Mouse (Mus musculus) stomach, embryonic 14.5 days (tissue): ENCODE results near the gene Prdx5. TPM values are rescaled to one million over a fixed set of nuclear protein-coding genes. Genes with fewer than 3 reads are reported as not detected.
"Not testable (repeated sequence)": the region's sequence is repeated elsewhere in the genome, so short reads cannot be mapped to it uniquely, and the experiment has no call there.

Experiments used
- ATAC-seq: fragments of 200-750 bp; cut with Nextera tagmentation; 2 replicates; pipeline ENCODE4 v1.8.0; 2017; ENCODE audit warnings: low read depth, moderate TSS enrichment; ENCODE audit not compliant: insufficient number of reproducible peaks, insufficient read depth, low FRiP score
- H3K27ac ChIP-seq: fragments of 300-500 bp; sonication (generic); 2 replicates; pipeline ENCODE4 v1.5.1; 2014; ENCODE audit warnings: mild to moderate bottlenecking, low read length, moderate library complexity, mixed read lengths
- H3K27me3 ChIP-seq: fragments of 300-500 bp; sonication (generic); 2 replicates; pipeline ENCODE4 v1.6.1; 2014; ENCODE audit warnings: low read length, control low read depth, mixed read lengths; ENCODE audit not compliant: control insufficient read depth, insufficient read depth
- H3K36me3 ChIP-seq: fragments of 300-500 bp; sonication (generic); 2 replicates; pipeline ENCODE4 v1.6.1; 2014; ENCODE audit warnings: mild to moderate bottlenecking, control low read depth, low read length, moderate library complexity, mixed read lengths; ENCODE audit not compliant: control insufficient read depth, insufficient read depth
- H3K4me1 ChIP-seq: fragments of 300-500 bp; sonication (generic); 2 replicates; pipeline ENCODE4 v1.6.1; 2014; ENCODE audit warnings: low read length, control low read depth, mixed read lengths; ENCODE audit not compliant: control insufficient read depth, insufficient read depth
- H3K4me2 ChIP-seq: fragments of 300-500 bp; sonication (generic); replicated peaks from 2 replicates; pipeline ENCODE4 v1.6.1; 2014; ENCODE audit warnings: low read depth, low read length, control low read depth
- H3K4me3 ChIP-seq: fragments of 300-500 bp; sonication (generic); 2 replicates; pipeline ENCODE4 v1.5.1; 2014; ENCODE audit warnings: low read depth, low read length, control low read depth
- H3K9ac ChIP-seq: fragments of 300-500 bp; sonication (generic); replicated peaks from 2 replicates; pipeline ENCODE4 v1.6.1; 2014; ENCODE audit warnings: low read depth, mild to moderate bottlenecking, control low read depth, low read length, moderate library complexity, mixed read lengths
- H3K9me3 ChIP-seq: fragments of 300-500 bp; sonication (generic); 2 replicates; pipeline ENCODE4 v1.6.1; 2016; ENCODE audit warnings: low read depth, low read length, control low read depth; ENCODE audit not compliant: control insufficient read depth
- WGBS: fragments of 180-500 bp; shearing (Covaris S2); extraction: QIAGEN DNeasy Blood & Tissue Kit; methylation state at CpG from one replicate; pipeline ENCODE4 v1.1.7; 2014; 5-methylcytosine and 5-hydroxymethylcytosine counted together
- polyA plus RNA-seq: library from polyadenylated mRNA; unstranded; fragments of >200 nt; fragmentation: Nextera tagmentation; extraction: Ambion mirVana; gene quantifications from 2 replicates; pipeline ENCODE4 v1.2.1, GENCODE M21; 2014

The Prdx5 gene
- polyA plus RNA-seq, 1 experiment from 2014 or later, result 172 TPM

- peak overlapping the region; percentile 88 for H3K4me2 ChIP-seq
- H3K27ac ChIP-seq, result no peak overlapping the region
- WGBS, result 79% methylated on average over 7 of the region's 7 CpGs
- H3K4me1 ChIP-seq, result peaks cover 20% of the 10 kb centered on the region; the same call in 1 of the 2 replicates
- H3K9me3 ChIP-seq, result no peaks in the 10 kb centered on the region
- H3K27me3 ChIP-seq, result no peaks in the 10 kb centered on the region
- ATAC-seq, result no peak
- peak overlapping the region; percentile 45 for H3K9ac ChIP-seq
- H3K4me3 ChIP-seq, result peak overlapping the region; percentile 57
- H3K36me3 ChIP-seq, result peaks cover 35% of the 10 kb centered on the region
Observed at GRCm38 (mm10) chr19:6907811-6908540, 1.9 kb downstream of the Prdx5 start.

- Histone ChIP-seq H3K9me3 (no peaks in the 10 kb centered on the region), H3K4me2 (no peak overlapping the region)
- WGBS, result 87% methylated on average over 8 of the region's 8 CpGs
Observed at GRCm38 (mm10) chr19:6907094-6907493, 2.8 kb downstream of the Prdx5 start.

GRCm38 (mm10) chr19:6906199-6906598, 3.7 kb downstream of the Prdx5 start:
- WGBS, result 87% methylated on average over 3 of the region's 3 CpGs
- no peak for ATAC-seq
- peaks cover 17% of the 10 kb centered on the region; the same call in 1 of the 2 replicates for H3K4me1 ChIP-seq
- no peak overlapping the region for H3K4me2 ChIP-seq
- no peak overlapping the region for H3K27ac ChIP-seq
- H3K36me3 ChIP-seq, result peaks cover 18% of the 10 kb centered on the region
- H3K9me3 ChIP-seq, result no peaks in the 10 kb centered on the region
- H3K9ac ChIP-seq, result no peak overlapping the region
- H3K4me3 ChIP-seq, result no peak overlapping the region
- H3K27me3 ChIP-seq, result no peaks in the 10 kb centered on the region

More at GRCm38 (mm10) chr19:6907094-6907493, 2.8 kb downstream of the Prdx5 start:
- Histone ChIP-seq H3K27me3 (no peaks in the 10 kb centered on the region), H3K36me3 (peaks cover 27% of the 10 kb centered on the region), H3K9ac (no peak overlapping the region), H3K4me1 (peaks cover 20% of the 10 kb centered on the region; the same call in 1 of the 2 replicates), H3K27ac (no peak overlapping the region), H3K4me3 (no peak overlapping the region)
- no peak for ATAC-seq

- Histone ChIP-seq H3K9me3 (no peaks in the 10 kb centered on the region), H3K27ac (no peak overlapping the region), H3K4me2 (no peak overlapping the region)
Observed at GRCm38 (mm10) chr19:6905498-6906159, 4.3 kb downstream of the Prdx5 start.

GRCm38 (mm10) chr19:6904846-6905245, 5.1 kb downstream of the Prdx5 start:
- Histone ChIP-seq H3K27ac (no peak overlapping the region), H3K4me1 (peaks cover 14% of the 10 kb centered on the region; the same call in 1 of the 2 replicates), H3K4me2 (no peak overlapping the region), H3K9me3 (peaks cover 3% of the 10 kb centered on the region; the same call in 1 of the 2 replicates), H3K4me3 (no peak overlapping the region), H3K36me3 (peaks cover 17% of the 10 kb centered on the region), H3K9ac (no peak overlapping the region), H3K27me3 (no peaks in the 10 kb centered on the region)
- ATAC-seq, result no peak
- 79% methylated on average over 2 of the region's 2 CpGs for WGBS

More at GRCm38 (mm10) chr19:6905498-6906159, 4.3 kb downstream of the Prdx5 start:
- H3K4me1 ChIP-seq, result peaks cover 14% of the 10 kb centered on the region; the same call in 1 of the 2 replicates
- H3K9ac ChIP-seq, result no peak overlapping the region
- no peak overlapping the region for H3K4me3 ChIP-seq
- peaks cover 17% of the 10 kb centered on the region for H3K36me3 ChIP-seq
- no peak for ATAC-seq
- 89% methylated on average over 11 of the region's 11 CpGs for WGBS
- H3K27me3 ChIP-seq, result no peaks in the 10 kb centered on the region

GRCm38 (mm10) chr19:6903031-6903430, 6.9 kb downstream of the Prdx5 start:
- H3K36me3 ChIP-seq, result peaks cover 17% of the 10 kb centered on the region
- no peak overlapping the region for H3K27ac ChIP-seq
- ATAC-seq, result no peak
- H3K9ac ChIP-seq, result no peak overlapping the region
- H3K4me2 ChIP-seq, result no peak overlapping the region
- peaks cover 7% of the 10 kb centered on the region; the same call in 1 of the 2 replicates for H3K4me1 ChIP-seq
- 93% methylated on average over 1 of the region's 1 CpGs for WGBS
- H3K27me3 ChIP-seq, result no peaks in the 10 kb centered on the region
- H3K4me3 ChIP-seq, result no peak overlapping the region
- peaks cover 3% of the 10 kb centered on the region; the same call in 1 of the 2 replicates for H3K9me3 ChIP-seq

- Histone ChIP-seq H3K27ac (no peak overlapping the region), H3K27me3 (no peaks in the 10 kb centered on the region), H3K4me3 (no peak overlapping the region), H3K4me1 (no peaks in the 10 kb centered on the region), H3K36me3 (no peaks in the 10 kb centered on the region), H3K4me2 (no peak overlapping the region), H3K9ac (no peak overlapping the region), H3K9me3 (peaks cover 3% of the 10 kb centered on the region; the same call in 1 of the 2 replicates)
- WGBS, result 80% methylated on average over 4 of the region's 4 CpGs
- no peak for ATAC-seq
Observed at GRCm38 (mm10) chr19:6899641-6900040, 10.3 kb downstream of the Prdx5 start.

GRCm38 (mm10) chr19:6895608-6896305, 14.1 kb downstream of the Prdx5 start:
- H3K4me3 ChIP-seq, H3K4me2 ChIP-seq, H3K27ac ChIP-seq, H3K9ac ChIP-seq, H3K36me3 ChIP-seq, H3K4me1 ChIP-seq, H3K9me3 ChIP-seq, H3K27me3 ChIP-seq, ATAC-seq: not testable (repeated sequence)
- WGBS, result 88% methylated on average over 18 of the region's 18 CpGs
